Mouse (Mus musculus) hindbrain, embryonic 14.5 days (tissue): Measurements from ENCODE around the gene Kmt2c. TPM values are rescaled to one million over a fixed set of nuclear protein-coding genes. Genes with fewer than 3 reads are reported as not detected.

Source experiments
- ATAC-seq: fragments of 200-750 bp; cut with Nextera tagmentation; 2 replicates; pipeline ENCODE4 v1.8.0; 2017; ENCODE audit warnings: moderate number of reproducible peaks, mild to moderate bottlenecking, moderate TSS enrichment, moderate library complexity; ENCODE audit not compliant: low FRiP score
- DNase-seq: peaks from one replicate; pipeline ENCODE4 v3.0.0-alpha.2; 2015; ENCODE audit warnings: low spot score
- H3K27ac ChIP-seq: fragments of 300-500 bp; sonication (generic); 2 replicates; pipeline ENCODE4 v1.5.1; 2014; ENCODE audit warnings: mild to moderate bottlenecking, moderate library complexity
- H3K27me3 ChIP-seq: fragments of 300-500 bp; sonication (generic); 2 replicates; pipeline ENCODE4 v1.6.1; 2014; ENCODE audit warnings: mild to moderate bottlenecking, low read length, mixed read lengths; ENCODE audit not compliant: control insufficient read depth, insufficient read depth
- H3K36me3 ChIP-seq: fragments of 300-500 bp; sonication (generic); replicated peaks from 2 replicates; pipeline ENCODE4 v1.6.1; 2014; ENCODE audit not compliant: control insufficient read depth, insufficient read depth
- H3K4me1 ChIP-seq: fragments of 300-500 bp; sonication (generic); replicated peaks from 2 replicates; pipeline ENCODE4 v1.6.1; 2014; ENCODE audit warnings: antibody characterized with exemption, low read length, mixed read lengths; ENCODE audit not compliant: control insufficient read depth, insufficient read depth
- H3K4me2 ChIP-seq: fragments of 300-500 bp; sonication (generic); replicated peaks from 2 replicates; pipeline ENCODE4 v1.6.1; 2014; ENCODE audit warnings: mild to moderate bottlenecking, moderate library complexity
- H3K4me3 ChIP-seq: fragments of 300-500 bp; sonication (generic); replicated peaks from 2 replicates; pipeline ENCODE4 v1.5.1; 2014; ENCODE audit warnings: mild to moderate bottlenecking, low read length
- H3K9ac ChIP-seq: fragments of 300-500 bp; sonication (generic); 2 replicates; pipeline ENCODE4 v1.6.1; 2014
- H3K9me3 ChIP-seq: fragments of 300-500 bp; sonication (generic); 2 replicates; pipeline ENCODE4 v1.6.1; 2016; ENCODE audit warnings: low read length; ENCODE audit not compliant: control insufficient read depth
- WGBS: fragments of 180-500 bp; shearing (Covaris S2); extraction: QIAGEN DNeasy Blood & Tissue Kit; methylation state at CpG from one replicate; pipeline ENCODE4 v1.1.7; 2014; 5-methylcytosine and 5-hydroxymethylcytosine counted together
- polyA plus RNA-seq: library from polyadenylated mRNA; unstranded; fragments of >200 nt; fragmentation: Nextera tagmentation; extraction: Ambion mirVana; gene quantifications from 2 replicates; pipeline ENCODE4 v1.2.1, GENCODE M21; 2014

Gene Kmt2c
- polyA plus RNA-seq, 1 experiment from 2014 or later, result 26.8 TPM

- Histone ChIP-seq H3K27ac (peak within 1 kb of the TSS; percentile 89), H3K36me3 (no peaks in the 10 kb centered on the region), H3K4me1 (peaks cover 11% of the 10 kb centered on the region), H3K4me2 (peak within 1 kb of the TSS; percentile 65), H3K9ac (peak within 1 kb of the TSS; percentile 77), H3K9me3 (no peaks in the 10 kb centered on the region), H3K27me3 (no peaks in the 10 kb centered on the region), H3K4me3 (peak within 1 kb of the TSS; percentile 61)
- peak; percentile 94 for DNase-seq
- ATAC-seq, result peak; percentile 97
- WGBS, result 5% methylated on average over 72 of the region's 72 CpGs
Measured at GRCm38 (mm10) chr5:25222752-25223702, 275.6 kb downstream of the Kmt2c start, which contains the start of gene E130116L18Rik. E130116L18Rik (minus strand) TSS chr5:25223153.

Other genes starting within 250 kb of the Kmt2c start
- not detected in 2 replicates for gene Cct8l1, start 17.3 kb upstream of the Kmt2c start, polyA plus RNA-seq
- gene Xrcc2, start 207.0 kb upstream of the Kmt2c start, polyA plus RNA-seq, result 3.7 and 5.2 TPM in 2 replicates